Mouse (Mus musculus) kidney, embryonic 15.5 days (tissue): ENCODE measurements around the gene Rnf114. TPM values are rescaled to one million over a fixed set of nuclear protein-coding genes. Genes with fewer than 3 reads are reported as not detected.

Experiments
- ATAC-seq: fragments of 200-750 bp; cut with Nextera tagmentation; replicated peaks from 2 replicates; pipeline ENCODE4 v1.8.0; 2017; ENCODE audit warnings: moderate TSS enrichment; ENCODE audit not compliant: low FRiP score
- H3K27ac ChIP-seq: fragments of 300-500 bp; sonication (generic); 2 replicates; pipeline ENCODE4 v1.5.1; 2015; ENCODE audit warnings: mild to moderate bottlenecking, inconsistent platforms
- H3K27me3 ChIP-seq: fragments of 300-500 bp; sonication (generic); 2 replicates; pipeline ENCODE4 v1.6.1; 2015; ENCODE audit warnings: inconsistent platforms
- H3K36me3 ChIP-seq: fragments of 300-500 bp; sonication (generic); 2 replicates; pipeline ENCODE4 v1.6.1; 2015; ENCODE audit warnings: inconsistent platforms
- H3K4me1 ChIP-seq: fragments of 300-500 bp; sonication (generic); 2 replicates; pipeline ENCODE4 v1.6.1; 2015; ENCODE audit warnings: inconsistent platforms
- H3K4me2 ChIP-seq: fragments of 300-500 bp; sonication (generic); 2 replicates; pipeline ENCODE4 v1.6.1; 2015; ENCODE audit warnings: moderate library complexity, mild to moderate bottlenecking, inconsistent platforms
- H3K4me3 ChIP-seq: fragments of 300-500 bp; sonication (generic); replicated peaks from 2 replicates; pipeline ENCODE4 v1.5.1; 2015; ENCODE audit warnings: mild to moderate bottlenecking, inconsistent platforms
- H3K9ac ChIP-seq: fragments of 300-500 bp; sonication (generic); 2 replicates; pipeline ENCODE4 v1.6.1; 2015; ENCODE audit warnings: mild to moderate bottlenecking, inconsistent platforms
- H3K9me3 ChIP-seq: fragments of 300-500 bp; sonication (generic); replicated peaks from 2 replicates; pipeline ENCODE4 v1.6.1; 2016; ENCODE audit warnings: inconsistent platforms
- WGBS: fragments of 180-500 bp; shearing (Covaris S2); methylation state at CpG from one replicate; pipeline ENCODE4 v1.1.7; 2015; ENCODE audit warnings: mixed read lengths; 5-methylcytosine and 5-hydroxymethylcytosine counted together
- polyA plus RNA-seq: library from polyadenylated mRNA; unstranded; fragments of >200 nt; fragmentation: Nextera tagmentation; extraction: Ambion mirVana; gene quantifications from 2 replicates; pipeline ENCODE4 v1.2.1, GENCODE M21; 2015

Rnf114 gene
- polyA plus RNA-seq, 1 experiment from 2014 or later: 91.9 TPM

DNA sequence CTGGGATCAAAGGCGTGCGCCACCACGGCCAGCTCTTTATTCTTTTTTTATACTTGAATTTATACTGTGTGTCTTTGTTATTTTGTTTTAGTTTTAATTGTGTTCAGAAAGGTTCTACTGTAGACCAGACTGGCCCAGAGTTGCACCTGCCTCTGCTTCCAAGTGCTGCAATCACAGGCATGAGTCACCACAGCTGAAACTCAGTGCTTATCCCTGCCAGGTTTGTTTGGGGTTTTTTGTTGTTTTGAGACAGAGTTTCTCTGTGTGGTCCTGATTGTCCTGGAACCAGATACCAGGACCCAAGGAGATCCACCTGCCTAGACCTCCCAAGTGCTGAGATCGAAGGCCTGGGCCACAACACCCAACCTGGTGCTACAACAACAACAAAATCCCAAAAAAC, 16.1 kb downstream of the Rnf114 start:
- ATAC-seq: no peak
- H3K4me3 ChIP-seq: no peak overlapping the region
- 95% methylated on average over 4 of the region's 4 CpGs for WGBS
- H3K27ac ChIP-seq: no peak overlapping the region
- no peak overlapping the region for H3K9ac ChIP-seq
- peaks cover 72% of the 10 kb centered on the region for H3K36me3 ChIP-seq
- no peaks in the 10 kb centered on the region for H3K9me3 ChIP-seq
- H3K4me1 ChIP-seq: peaks cover 18% of the 10 kb centered on the region
- H3K27me3 ChIP-seq: no peaks in the 10 kb centered on the region
- H3K4me2 ChIP-seq: no peak overlapping the region

DNA sequence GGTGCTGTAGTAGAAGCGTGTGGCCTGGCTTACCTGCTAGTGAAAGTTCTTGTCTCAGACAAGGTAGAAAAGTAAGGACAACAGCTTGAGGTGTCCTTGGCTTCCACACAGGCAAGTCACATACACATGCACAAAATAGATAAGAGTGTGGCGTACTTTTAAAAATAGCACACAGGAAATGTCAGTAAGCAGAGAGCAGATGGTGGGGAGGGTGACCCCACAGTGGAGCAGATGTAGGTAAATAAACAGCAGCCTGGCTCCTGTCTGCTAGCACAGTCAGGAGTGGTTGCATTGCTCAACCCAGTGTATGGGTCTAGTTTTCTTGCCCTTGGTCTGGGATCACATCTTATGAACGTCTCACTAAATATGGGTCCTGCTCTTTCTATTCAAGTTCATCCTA, 18.0 kb downstream of the Rnf114 start:
- H3K9ac ChIP-seq: no peak overlapping the region
- no peaks in the 10 kb centered on the region for H3K9me3 ChIP-seq
- no peak overlapping the region for H3K4me3 ChIP-seq
- WGBS: 75% methylated on average over 3 of the region's 3 CpGs
- H3K27me3 ChIP-seq: no peaks in the 10 kb centered on the region
- ATAC-seq: no peak
- no peak overlapping the region for H3K4me2 ChIP-seq
- H3K4me1 ChIP-seq: peaks cover 2% of the 10 kb centered on the region
- H3K36me3 ChIP-seq: peaks cover 91% of the 10 kb centered on the region
- H3K27ac ChIP-seq: no peak overlapping the region

GRCm38 (mm10) chr2:167512365-167512764, 19.9 kb downstream of the Rnf114 start:
- Histone ChIP-seq H3K36me3 (peaks cover 99% of the 10 kb centered on the region), H3K27ac (no peak overlapping the region), H3K9me3 (no peaks in the 10 kb centered on the region), H3K4me3 (no peak overlapping the region), H3K4me2 (no peak overlapping the region), H3K9ac (no peak overlapping the region), H3K27me3 (no peaks in the 10 kb centered on the region), H3K4me1 (no peaks in the 10 kb centered on the region)
- ATAC-seq: no peak
- WGBS: 97% methylated on average over 9 of the region's 9 CpGs

- Histone ChIP-seq H3K9ac (no peak overlapping the region), H3K27me3 (no peaks in the 10 kb centered on the region), H3K9me3 (no peaks in the 10 kb centered on the region), H3K36me3 (peaks cover 99% of the 10 kb centered on the region), H3K4me3 (no peak overlapping the region), H3K4me1 (no peaks in the 10 kb centered on the region), H3K27ac (no peak overlapping the region), H3K4me2 (no peak overlapping the region)
- ATAC-seq: no peak
- 90% methylated on average over 5 of the region's 5 CpGs for WGBS
Measured at GRCm38 (mm10) chr2:167512970-167513369, 20.5 kb downstream of the Rnf114 start.

GRCm38 (mm10) chr2:167514641-167515040, 22.2 kb downstream of the Rnf114 start:
- Histone ChIP-seq H3K9me3 (no peaks in the 10 kb centered on the region), H3K27me3 (no peaks in the 10 kb centered on the region), H3K27ac (no peak overlapping the region), H3K4me3 (no peak overlapping the region), H3K9ac (no peak overlapping the region), H3K36me3 (peaks cover 90% of the 10 kb centered on the region), H3K4me2 (no peak overlapping the region), H3K4me1 (no peaks in the 10 kb centered on the region)
- ATAC-seq: no peak
- 91% methylated on average over 4 of the region's 4 CpGs for WGBS

DNA sequence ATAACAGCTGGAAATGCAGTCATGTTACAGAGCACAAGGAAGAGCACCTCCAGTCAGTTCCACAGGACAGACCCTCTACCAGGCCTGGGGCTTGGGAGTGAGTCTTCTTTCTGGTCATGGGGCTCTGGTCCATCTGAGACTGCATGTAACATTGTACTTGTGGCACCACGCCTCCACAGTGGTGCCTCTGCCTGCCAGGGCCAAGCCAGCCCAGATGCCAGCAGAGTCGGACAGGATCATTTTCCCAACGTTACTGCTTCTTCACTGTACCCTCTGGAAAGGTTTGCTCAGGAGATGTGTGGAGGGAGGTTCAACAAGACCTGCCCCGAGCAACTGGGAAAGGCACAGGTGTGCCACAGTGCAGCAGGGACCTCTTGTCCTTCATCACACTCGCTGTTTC, 23.2 kb downstream of the Rnf114 start:
- ATAC-seq: no peak
- Histone ChIP-seq H3K9me3 (no peaks in the 10 kb centered on the region), H3K27ac (no peak overlapping the region), H3K36me3 (peaks cover 87% of the 10 kb centered on the region), H3K9ac (no peak overlapping the region), H3K4me2 (no peak overlapping the region), H3K4me1 (no peaks in the 10 kb centered on the region), H3K4me3 (no peak overlapping the region), H3K27me3 (no peaks in the 10 kb centered on the region)
- 92% methylated on average over 5 of the region's 5 CpGs for whole genome bisulfite sequencing

DNA sequence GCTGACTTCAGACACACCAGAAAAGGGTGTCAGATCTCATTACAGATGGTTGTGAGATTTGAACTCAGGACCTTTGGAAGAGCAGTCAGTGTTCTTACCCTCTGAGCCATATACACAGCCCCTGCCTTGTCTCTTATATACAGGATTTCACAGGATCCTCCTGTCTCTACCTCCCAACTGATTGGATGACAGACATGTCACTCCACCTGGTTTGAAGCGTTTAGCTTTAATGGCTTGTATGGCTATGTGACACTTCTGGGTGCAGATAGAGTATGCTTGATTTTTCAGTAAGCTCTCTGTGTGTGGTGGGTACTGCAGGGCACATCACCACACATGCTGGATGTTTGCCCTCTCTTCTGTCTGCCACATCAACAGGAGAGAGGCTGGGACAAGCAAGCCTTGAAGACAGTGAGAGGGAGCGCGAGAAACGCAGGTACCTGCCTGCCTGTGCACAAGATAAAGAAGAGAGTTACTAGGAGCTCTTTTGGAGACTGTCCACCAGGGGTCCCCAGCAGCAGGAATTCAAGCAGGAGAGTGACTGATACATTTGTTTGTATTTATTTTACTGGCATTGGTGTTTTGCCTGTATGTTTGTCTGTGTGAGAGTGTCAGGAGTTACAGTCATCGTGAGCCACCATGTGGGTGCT, 27.3 kb downstream of the Rnf114 start:
- H3K27ac ChIP-seq: no peak overlapping the region
- peaks cover 46% of the 10 kb centered on the region for H3K36me3 ChIP-seq
- no peak for ATAC-seq
- no peak overlapping the region for H3K4me2 ChIP-seq
- no peaks in the 10 kb centered on the region for H3K4me1 ChIP-seq
- WGBS: 89% methylated on average over 5 of the region's 5 CpGs
- no peaks in the 10 kb centered on the region for H3K27me3 ChIP-seq
- H3K4me3 ChIP-seq: no peak overlapping the region
- no peaks in the 10 kb centered on the region for H3K9me3 ChIP-seq
- H3K9ac ChIP-seq: no peak overlapping the region

- H3K27me3 ChIP-seq: no peaks in the 10 kb centered on the region
- no peak overlapping the region for H3K4me2 ChIP-seq
- no peak overlapping the region for H3K4me3 ChIP-seq
- WGBS: 13% methylated on average over 5 of the region's 5 CpGs
- no peak; the same call in 1 of the 2 replicates for ATAC-seq
- no peaks in the 10 kb centered on the region for H3K36me3 ChIP-seq
- H3K4me1 ChIP-seq: 0 out of 2 replicates have a peak, but pooled peaks cover 3% of the 10 kb centered on the region
- no peak overlapping the region for H3K9ac ChIP-seq
- no peak overlapping the region for H3K27ac ChIP-seq
- H3K9me3 ChIP-seq: no peaks in the 10 kb centered on the region
Measured at GRCm38 (mm10) chr2:167528278-167528677, 35.8 kb downstream of the Rnf114 start.

- 0 out of 2 replicates have a peak, but pooled peaks cover 3% of the 10 kb centered on the region for H3K4me1 ChIP-seq
- no peak overlapping the region for H3K4me3 ChIP-seq
- 50% methylated on average over 5 of the region's 5 CpGs for WGBS
- no peaks in the 10 kb centered on the region for H3K9me3 ChIP-seq
- H3K9ac ChIP-seq: no peak overlapping the region
- no peak for ATAC-seq
- H3K4me2 ChIP-seq: no peak overlapping the region
- no peak overlapping the region for H3K27ac ChIP-seq
- H3K27me3 ChIP-seq: peaks cover 6% of the 10 kb centered on the region
- no peaks in the 10 kb centered on the region for H3K36me3 ChIP-seq
Measured at GRCm38 (mm10) chr2:167529935-167530513, 37.6 kb downstream of the Rnf114 start.

DNA sequence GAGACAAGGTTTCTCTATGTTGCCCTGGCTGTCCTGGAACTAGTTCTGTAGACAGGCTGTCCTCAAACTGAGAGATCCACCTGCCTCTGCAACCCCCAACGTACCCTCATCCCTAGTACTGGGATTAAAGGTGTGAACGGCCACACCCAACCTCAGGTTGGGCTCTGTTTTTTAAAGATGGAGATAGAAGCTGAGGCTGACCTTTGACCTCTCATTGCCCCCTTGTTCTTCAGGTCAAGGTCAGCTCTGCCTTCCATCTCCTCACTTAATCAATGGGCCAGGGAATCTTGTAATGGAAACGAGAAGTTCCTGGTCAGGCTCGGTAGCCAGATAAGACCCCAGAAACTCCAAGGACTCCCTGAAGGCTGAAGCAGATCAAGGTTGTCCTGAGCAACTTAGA, 38.1 kb downstream of the Rnf114 start:
- H3K9me3 ChIP-seq: no peaks in the 10 kb centered on the region
- ATAC-seq: no peak
- 80% methylated on average over 4 of the region's 4 CpGs for WGBS

DNA sequence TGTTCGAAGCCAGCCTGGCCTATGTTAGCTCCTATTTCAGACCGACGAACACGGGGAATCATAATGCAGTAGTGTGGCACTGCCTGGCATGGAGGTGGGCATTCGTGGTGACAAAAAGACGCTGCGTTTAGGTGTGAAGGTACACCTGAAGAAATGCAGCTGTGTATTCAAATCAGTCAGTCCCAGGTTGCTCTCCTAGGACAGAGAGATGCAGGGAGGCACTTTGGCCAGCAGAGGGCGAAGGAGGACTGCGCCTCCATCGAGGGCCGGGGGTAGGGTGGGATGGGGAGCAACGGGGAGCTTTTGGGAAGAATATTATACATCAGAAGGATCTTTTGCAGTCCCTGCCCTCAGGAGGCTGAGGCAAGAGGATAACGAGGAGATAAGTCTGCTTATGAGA, 39.7 kb downstream of the Rnf114 start:
- ATAC-seq: 0 out of 2 replicates have a peak, but pooled peaks have one; percentile 59
- 0 out of 2 replicates have a peak overlapping the region, but pooled peaks have one; percentile 12 for H3K4me2 ChIP-seq

More for the DNA sequence above, 38.1 kb downstream of the Rnf114 start:
- Histone ChIP-seq H3K27me3 (peaks cover 8% of the 10 kb centered on the region), H3K27ac (no peak overlapping the region), H3K36me3 (no peaks in the 10 kb centered on the region), H3K9ac (no peak overlapping the region), H3K4me1 (0 out of 2 replicates have a peak, but pooled peaks cover 3% of the 10 kb centered on the region), H3K4me3 (no peak overlapping the region), H3K4me2 (no peak overlapping the region)

GRCm38 (mm10) chr2:167533880-167534279, 41.4 kb downstream of the Rnf114 start:
- Histone ChIP-seq H3K4me3 (no peak overlapping the region), H3K9me3 (no peaks in the 10 kb centered on the region), H3K27me3 (peaks cover 29% of the 10 kb centered on the region), H3K9ac (no peak overlapping the region), H3K4me2 (no peak overlapping the region), H3K4me1 (peaks cover 20% of the 10 kb centered on the region), H3K27ac (no peak overlapping the region), H3K36me3 (no peaks in the 10 kb centered on the region)
- ATAC-seq: no peak

More for the DNA sequence above, 39.7 kb downstream of the Rnf114 start:
- WGBS: 22% methylated on average over 13 of the region's 13 CpGs
- Histone ChIP-seq H3K27ac (no peak overlapping the region), H3K9ac (no peak overlapping the region), H3K27me3 (peaks cover 19% of the 10 kb centered on the region), H3K4me3 (no peak overlapping the region), H3K4me1 (peaks cover 5% of the 10 kb centered on the region; the same call in 1 of the 2 replicates), H3K36me3 (no peaks in the 10 kb centered on the region), H3K9me3 (no peaks in the 10 kb centered on the region)
